Mouse (Mus musculus): ENCODE measurements at regions not wholly inside any gene's neighbourhood (a gene's known extent, or its start where the extent isn't known, plus 50 kb on each side); places are given as distances from the start of the nearest gene placed in this dataset.

- peak; percentile 22; the same call in 1 of the 2 replicates for TF ChIP-seq CTCF (IDR thresholded peaks at IDR 0.05; ENCODE audit: low read depth)
- no peak for TF ChIP-seq EP300 (IDR thresholded peaks at IDR 0.05; ENCODE audit: low read depth)
Measured at GRCm38 (mm10) chr14:58937791-58938600, 204.7 kb downstream of the 1700129C05Rik start.
